Mouse (Mus musculus) hindbrain, embryonic 16.5 days (tissue): ENCODE measurements around the gene Diras2. TPM values are rescaled to one million over a fixed set of nuclear protein-coding genes. Genes with fewer than 3 reads are reported as not detected.
A peak's percentile ranks its signal among the peaks of the same experiment; 100 is the strongest.
"Not testable (repeated sequence)": the region's sequence is repeated elsewhere in the genome, so short reads cannot be mapped to it uniquely, and the experiment has no call there.

Source experiments
- ATAC-seq: fragments of 200-750 bp; cut with Nextera tagmentation; 2 replicates; pipeline ENCODE4 v1.8.0; 2017; ENCODE audit warnings: moderate TSS enrichment, moderate library complexity
- H3K27ac ChIP-seq: fragments of 300-500 bp; sonication (generic); 2 replicates; pipeline ENCODE4 v1.5.1; 2014; ENCODE audit warnings: low read depth, mild to moderate bottlenecking, control low read depth, low read length, moderate library complexity
- H3K27me3 ChIP-seq: fragments of 300-500 bp; sonication (generic); replicated peaks from 2 replicates; pipeline ENCODE4 v1.6.1; 2014; ENCODE audit warnings: low read length; ENCODE audit not compliant: control insufficient read depth, insufficient read depth
- H3K36me3 ChIP-seq: fragments of 300-500 bp; sonication (generic); 2 replicates; pipeline ENCODE4 v1.6.1; 2014; ENCODE audit warnings: mild to moderate bottlenecking, low read length, moderate library complexity, mixed read lengths; ENCODE audit not compliant: control insufficient read depth, insufficient read depth
- H3K4me1 ChIP-seq: fragments of 300-500 bp; sonication (generic); 2 replicates; pipeline ENCODE4 v1.6.1; 2014; ENCODE audit warnings: low read depth, low read length; ENCODE audit not compliant: control insufficient read depth, insufficient read depth
- H3K4me2 ChIP-seq: fragments of 300-500 bp; sonication (generic); 2 replicates; pipeline ENCODE4 v1.6.1; 2014; ENCODE audit warnings: mild to moderate bottlenecking, low read length, control low read depth, moderate library complexity
- H3K4me3 ChIP-seq: fragments of 300-500 bp; sonication (generic); 2 replicates; pipeline ENCODE4 v1.5.1; 2014; ENCODE audit warnings: mild to moderate bottlenecking, low read length, control low read depth, moderate library complexity
- H3K9ac ChIP-seq: fragments of 300-500 bp; sonication (generic); 2 replicates; pipeline ENCODE4 v1.6.1; 2014; ENCODE audit warnings: low read depth, mild to moderate bottlenecking, control low read depth, low read length, moderate library complexity
- H3K9me3 ChIP-seq: fragments of 300-500 bp; sonication (generic); 2 replicates; pipeline ENCODE4 v1.6.1; 2014; ENCODE audit warnings: mild to moderate bottlenecking, low read length, moderate library complexity; ENCODE audit not compliant: control insufficient read depth
- WGBS: fragments of 180-500 bp; shearing (Covaris S2); extraction: QIAGEN DNeasy Blood & Tissue Kit; methylation state at CpG from one replicate; pipeline ENCODE4 v1.1.7; 2014; 5-methylcytosine and 5-hydroxymethylcytosine counted together
- polyA plus RNA-seq: library from polyadenylated mRNA; unstranded; fragments of >200 nt; fragmentation: Nextera tagmentation; extraction: Ambion mirVana; gene quantifications from 2 replicates; pipeline ENCODE4 v1.2.1, GENCODE M21; 2015

Gene Diras2
- polyA plus RNA-seq, 1 experiment from 2014 or later, result 7.9 TPM

GRCm38 (mm10) chr13:52513554-52513953 is 17.5 kb downstream of the Diras2 start:
- no peaks in the 10 kb centered on the region for H3K27me3 ChIP-seq
- H3K4me1 ChIP-seq, result no peaks in the 10 kb centered on the region
- H3K9me3 ChIP-seq, result no peaks in the 10 kb centered on the region
- H3K4me2 ChIP-seq, result no peak overlapping the region
- 77% methylated on average over 3 of the region's 3 CpGs for WGBS
- H3K27ac ChIP-seq, result no peak overlapping the region
- no peak overlapping the region for H3K9ac ChIP-seq
- ATAC-seq, result no peak
- H3K36me3 ChIP-seq, result no peaks in the 10 kb centered on the region
- no peak overlapping the region for H3K4me3 ChIP-seq

GRCm38 (mm10) chr13:52512356-52512755 is 18.7 kb downstream of the Diras2 start:
- Histone ChIP-seq H3K9me3 (no peaks in the 10 kb centered on the region), H3K9ac (no peak overlapping the region), H3K27me3 (no peaks in the 10 kb centered on the region), H3K4me1 (no peaks in the 10 kb centered on the region), H3K4me2 (no peak overlapping the region), H3K27ac (no peak overlapping the region), H3K36me3 (peaks cover 5% of the 10 kb centered on the region; the same call in 1 of the 2 replicates), H3K4me3 (no peak overlapping the region)
- 42% methylated on average over 5 of the region's 5 CpGs for WGBS
- peak; percentile 41; the same call in 1 of the 2 replicates for ATAC-seq

DNA sequence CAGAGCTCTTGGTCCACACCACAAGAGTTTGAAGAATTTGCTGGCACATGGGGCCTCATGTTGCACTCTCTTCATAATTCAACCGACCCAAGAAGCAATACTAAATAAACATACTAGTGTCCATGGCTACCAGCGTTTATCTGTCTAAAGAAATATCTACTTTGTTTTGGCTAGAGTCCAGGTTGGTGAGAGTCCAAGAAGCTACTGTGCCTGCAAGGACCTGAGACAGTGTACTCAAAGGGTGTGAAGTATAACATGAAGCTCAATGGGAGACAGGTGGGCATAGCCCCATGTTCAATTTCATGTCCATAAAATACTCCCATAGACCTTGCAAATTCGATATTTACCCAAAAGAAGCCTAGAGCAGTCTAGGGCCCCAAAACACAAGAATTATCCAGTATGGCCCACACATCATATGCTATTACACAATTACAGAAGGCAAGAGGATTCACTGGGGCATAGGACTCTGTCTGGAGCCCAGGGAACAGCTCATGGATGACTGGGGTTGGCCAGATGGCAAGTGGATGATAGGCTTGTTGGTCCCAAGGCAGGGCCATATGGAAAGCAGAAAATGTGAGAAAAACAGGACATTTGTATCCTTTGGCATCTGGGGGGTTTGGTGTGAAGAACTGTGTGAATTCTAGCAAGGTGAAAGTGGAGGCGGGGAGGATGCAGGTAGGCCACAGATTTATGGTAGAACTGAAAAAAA is 20.8 kb downstream of the Diras2 start:
- no peaks in the 10 kb centered on the region for H3K9me3 ChIP-seq
- no peaks in the 10 kb centered on the region for H3K4me1 ChIP-seq
- peaks cover 5% of the 10 kb centered on the region; the same call in 1 of the 2 replicates for H3K36me3 ChIP-seq
- WGBS, result 72% methylated on average over 4 of the region's 4 CpGs
- no peak overlapping the region for H3K27ac ChIP-seq
- H3K4me3 ChIP-seq, result no peak overlapping the region
- ATAC-seq, result peak; percentile 65; the same call in 1 of the 2 replicates
- H3K9ac ChIP-seq, result no peak overlapping the region
- H3K27me3 ChIP-seq, result no peaks in the 10 kb centered on the region
- H3K4me2 ChIP-seq, result no peak overlapping the region

DNA sequence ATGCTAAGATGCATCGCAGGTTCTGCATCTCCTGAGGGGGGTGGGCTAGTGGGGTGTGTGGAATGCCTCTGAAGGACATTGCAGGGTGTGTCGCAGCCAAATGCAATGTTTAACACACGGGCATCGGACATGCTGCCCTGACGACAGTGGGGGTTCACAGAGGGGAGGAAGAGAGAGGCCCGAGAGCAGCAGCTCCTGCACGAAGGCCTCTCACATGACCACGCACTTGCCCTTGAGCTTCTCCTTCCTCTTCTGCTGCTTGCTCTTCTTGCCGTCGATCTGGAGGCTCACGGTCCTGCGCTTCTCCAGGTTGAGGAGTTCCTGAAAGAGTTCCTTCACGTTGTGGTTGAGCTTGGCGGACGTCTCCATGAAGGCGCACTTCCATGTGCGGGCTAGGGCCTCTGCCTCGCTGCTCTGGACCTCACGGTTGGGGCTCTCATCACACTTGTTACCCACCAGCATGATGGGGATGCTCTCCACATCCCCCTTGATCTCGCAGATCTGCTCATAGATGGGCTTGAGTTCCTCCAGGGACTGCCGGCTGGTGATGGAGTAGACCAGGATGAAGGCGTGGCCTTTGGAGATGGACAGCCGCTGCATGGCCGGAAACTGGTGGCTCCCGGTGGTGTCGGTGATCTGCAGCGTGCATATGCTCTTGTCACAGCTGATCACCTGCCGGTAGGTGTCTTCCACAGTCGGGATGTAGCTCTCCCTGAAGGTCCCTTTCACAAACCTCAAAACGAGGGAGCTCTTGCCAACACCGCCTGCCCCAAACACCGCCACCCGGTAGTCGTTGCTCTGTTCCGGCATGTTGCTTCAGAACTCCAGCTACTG is 23.4 kb downstream of the Diras2 start:
- Histone ChIP-seq H3K27me3 (no peaks in the 10 kb centered on the region), H3K9ac (no peak overlapping the region), H3K36me3 (peaks cover 5% of the 10 kb centered on the region; the same call in 1 of the 2 replicates), H3K27ac (no peak overlapping the region), H3K4me3 (no peak overlapping the region), H3K9me3 (no peaks in the 10 kb centered on the region), H3K4me1 (no peaks in the 10 kb centered on the region; the same call in 1 of the 2 replicates), H3K4me2 (no peak overlapping the region)
- 93% methylated on average over 35 of the region's 35 CpGs for WGBS
- no peak for ATAC-seq

- not testable (repeated sequence) for H3K27ac ChIP-seq, H3K27me3 ChIP-seq, H3K4me1 ChIP-seq, H3K9ac ChIP-seq, H3K9me3 ChIP-seq, H3K4me2 ChIP-seq, ATAC-seq, H3K36me3 ChIP-seq, H3K4me3 ChIP-seq
- 81% methylated on average over 3 of the region's 3 CpGs for WGBS
Observed at GRCm38 (mm10) chr13:52506822-52507221, 24.3 kb downstream of the Diras2 start.

- not testable (repeated sequence) for H3K4me2 ChIP-seq, H3K9me3 ChIP-seq, H3K27ac ChIP-seq, H3K4me3 ChIP-seq, H3K27me3 ChIP-seq, ATAC-seq, H3K4me1 ChIP-seq, H3K36me3 ChIP-seq, H3K9ac ChIP-seq
- 83% methylated on average over 5 of the region's 5 CpGs for WGBS
Observed at GRCm38 (mm10) chr13:52505683-52506285, 25.3 kb downstream of the Diras2 start.

DNA sequence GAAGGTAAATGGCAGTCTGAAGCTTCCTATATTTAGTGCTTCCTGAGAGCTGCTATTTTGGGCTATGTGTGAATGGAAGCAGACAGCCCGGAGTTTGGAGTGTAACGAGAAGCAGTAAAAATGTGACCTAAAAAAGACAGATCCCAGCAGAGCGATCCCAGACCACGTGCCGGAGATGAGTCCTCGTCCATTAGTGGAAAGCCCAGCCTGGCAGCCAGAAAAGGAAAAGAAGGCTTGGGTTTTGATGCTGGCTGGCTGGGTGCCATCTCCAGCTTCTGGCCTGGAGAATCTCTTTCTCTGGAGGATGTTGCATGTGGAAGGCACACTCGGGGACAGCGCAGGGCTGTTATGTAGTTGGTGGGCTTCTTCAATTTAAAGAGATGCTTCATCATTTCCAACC is 29.4 kb downstream of the Diras2 start:
- peak; percentile 74 for ATAC-seq
- no peak overlapping the region for H3K4me2 ChIP-seq
- H3K4me1 ChIP-seq, result peaks cover 6% of the 10 kb centered on the region
- WGBS, result 42% methylated on average over 8 of the region's 8 CpGs
- no peaks in the 10 kb centered on the region for H3K9me3 ChIP-seq
- no peak overlapping the region for H3K9ac ChIP-seq
- H3K36me3 ChIP-seq, result no peaks in the 10 kb centered on the region
- H3K4me3 ChIP-seq, result no peak overlapping the region
- peak overlapping the region; percentile 58; the same call in 1 of the 2 replicates for H3K27ac ChIP-seq
- no peaks in the 10 kb centered on the region for H3K27me3 ChIP-seq

GRCm38 (mm10) chr13:52497029-52497550 is 34.0 kb downstream of the Diras2 start:
- no peak overlapping the region for H3K4me3 ChIP-seq
- ATAC-seq, result no peak
- WGBS, result 80% methylated on average over 4 of the region's 4 CpGs

GRCm38 (mm10) chr13:52488821-52489220 is 42.3 kb downstream of the Diras2 start:
- no peak overlapping the region for H3K27ac ChIP-seq
- H3K36me3 ChIP-seq, result no peaks in the 10 kb centered on the region
- no peaks in the 10 kb centered on the region for H3K27me3 ChIP-seq
- H3K9me3 ChIP-seq, result no peaks in the 10 kb centered on the region
- 86% methylated on average over 7 of the region's 7 CpGs for WGBS
- no peak overlapping the region for H3K4me2 ChIP-seq
- no peaks in the 10 kb centered on the region for H3K4me1 ChIP-seq
- no peak for ATAC-seq
- no peak overlapping the region for H3K9ac ChIP-seq
- no peak overlapping the region for H3K4me3 ChIP-seq

More at GRCm38 (mm10) chr13:52497029-52497550, 34.0 kb downstream of the Diras2 start:
- Histone ChIP-seq H3K36me3 (no peaks in the 10 kb centered on the region), H3K4me1 (peaks cover 6% of the 10 kb centered on the region), H3K9ac (no peak overlapping the region), H3K27me3 (no peaks in the 10 kb centered on the region), H3K9me3 (no peaks in the 10 kb centered on the region), H3K27ac (no peak overlapping the region), H3K4me2 (no peak overlapping the region)
